Mouse (Mus musculus): ENCODE measurements around the gene Fstl1.

Gene Fstl1

GRCm38 (mm10) chr16:37776860-37777651 is at the start of gene Fstl1:
TSS of gene Fstl1 (plus strand) at chr16:37776873.
- no peak for DNase-seq (ENCODE audit: low read depth, low spot score)

GRCm38 (mm10) chr16:37728674-37729073 is 48.0 kb upstream of the Fstl1 start:
- DNase-seq (ENCODE audit: low read depth, low spot score), result no peak

DNA sequence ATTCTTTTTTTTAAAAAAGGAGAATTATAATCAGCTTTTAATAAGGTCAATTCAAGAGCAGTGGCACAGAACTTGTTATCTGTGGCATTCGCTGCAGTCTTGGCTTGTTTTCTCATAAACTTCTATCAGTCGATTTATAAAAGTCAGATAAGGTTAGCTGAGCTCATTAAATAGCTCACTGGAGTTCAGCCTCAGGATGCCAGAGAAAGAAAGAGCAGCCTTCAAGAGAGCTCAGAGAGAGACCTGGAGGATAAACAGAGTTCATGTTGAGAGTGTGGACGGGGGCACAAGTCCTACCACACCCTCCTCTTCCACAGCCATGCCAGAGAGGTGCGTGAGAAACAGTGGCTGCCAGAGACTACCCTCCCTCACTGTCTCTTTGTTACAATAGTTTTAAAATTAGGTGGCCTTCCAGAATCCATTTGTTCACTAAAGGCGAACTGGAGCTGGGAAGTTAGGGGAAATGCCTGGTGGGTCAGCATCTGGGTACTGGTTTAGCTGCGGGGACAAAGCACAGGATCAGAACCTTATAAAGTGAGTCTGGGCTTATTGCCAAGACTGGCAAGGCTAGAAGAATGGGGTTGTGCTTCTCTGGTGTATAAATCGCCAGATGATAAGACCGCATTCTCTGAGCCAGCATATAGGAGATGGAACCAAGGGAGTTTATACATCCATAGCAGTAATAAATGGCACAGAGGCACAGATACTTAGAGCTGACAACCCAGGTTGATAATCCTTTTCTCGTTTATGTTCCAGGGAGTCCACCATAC is 47.1 kb upstream of the Fstl1 start:
- DNase-seq (ENCODE audit: low read depth, low spot score), result no peak

- no peak for DNase-seq (ENCODE audit: low read depth, low spot score)
Observed at GRCm38 (mm10) chr16:37730293-37730835, 46.3 kb upstream of the Fstl1 start.

DNA sequence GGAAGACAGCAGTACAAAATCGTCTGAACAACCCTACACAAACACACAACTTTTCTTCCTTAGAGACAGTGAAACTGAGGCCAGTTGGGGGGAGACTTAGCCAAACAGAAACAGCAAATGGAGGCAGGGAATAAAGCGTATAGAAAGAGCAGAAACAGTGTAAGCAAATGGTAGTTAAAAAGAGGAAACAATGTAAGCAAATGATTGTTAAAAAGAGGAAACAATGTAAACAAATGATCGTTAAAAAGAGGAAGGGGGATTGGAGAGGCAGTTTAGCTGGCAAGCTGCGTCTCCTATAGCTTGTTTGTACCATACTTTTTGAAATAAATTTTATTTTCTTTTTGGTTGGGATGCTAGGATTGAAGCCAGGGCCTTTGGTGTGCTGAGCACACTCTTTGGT is 45.2 kb upstream of the Fstl1 start:
- peak; percentile 54 for DNase-seq (ENCODE audit: low read depth, low spot score)

DNA sequence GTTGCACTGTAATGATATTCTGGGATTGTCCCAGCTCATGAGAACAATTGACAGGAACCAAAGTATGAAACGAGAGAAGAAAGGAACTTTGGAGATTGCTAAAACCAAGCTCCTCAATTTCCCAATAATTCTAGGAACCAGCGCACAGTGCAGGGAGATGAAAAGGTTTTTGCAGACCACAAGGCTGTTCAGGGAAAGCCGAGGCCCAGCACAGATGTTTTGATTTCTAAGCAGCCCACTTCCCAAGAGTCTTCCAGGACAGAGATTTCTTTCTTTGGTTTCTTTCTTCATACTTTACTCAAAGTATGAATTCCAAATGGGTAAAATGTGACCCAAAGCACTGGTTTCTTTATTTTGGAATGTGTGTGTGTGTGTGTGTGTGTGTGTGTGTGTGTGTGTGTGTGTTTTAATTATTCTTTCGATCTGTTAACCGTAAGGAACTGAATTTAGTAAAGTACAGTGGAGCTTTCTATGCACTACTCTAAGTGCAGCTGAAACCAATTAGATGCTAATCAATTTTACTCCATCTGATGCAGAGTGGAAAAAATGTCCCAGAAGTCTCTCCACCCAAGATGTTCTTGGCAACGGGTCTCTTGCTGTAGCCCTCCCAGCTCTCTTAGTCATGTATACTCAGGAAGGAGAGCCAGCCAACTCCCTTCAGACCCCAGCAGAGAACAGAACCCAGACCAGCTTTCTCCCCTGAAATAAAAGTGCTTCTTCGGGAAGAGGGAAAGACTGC is 44.5 kb upstream of the Fstl1 start:
- DNase-seq (ENCODE audit: low read depth, low spot score), result no peak

GRCm38 (mm10) chr16:37740076-37740475 is 36.6 kb upstream of the Fstl1 start:
- no peak for DNase-seq (ENCODE audit: low read depth, low spot score)

DNA sequence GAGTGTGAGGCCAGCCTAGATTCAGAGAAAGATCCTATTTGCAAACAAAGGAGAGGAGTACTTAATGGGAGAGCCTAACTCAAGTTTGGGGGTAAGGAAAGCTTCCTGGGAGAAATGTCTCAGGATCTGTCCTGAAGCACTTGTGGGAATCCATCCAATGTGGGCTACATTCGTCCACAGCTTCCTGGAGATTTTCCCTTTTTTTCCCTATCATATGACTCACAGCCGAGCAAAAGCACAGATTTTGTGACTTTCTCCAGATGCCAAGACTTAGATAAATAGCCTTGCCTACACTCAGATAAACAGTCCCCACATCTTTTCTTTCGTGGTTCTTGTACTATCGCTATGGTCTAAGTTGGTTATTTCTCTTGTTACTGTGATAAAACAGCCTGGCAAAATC is 34.4 kb upstream of the Fstl1 start:
- DNase-seq (ENCODE audit: low read depth, low spot score), result no peak

DNA sequence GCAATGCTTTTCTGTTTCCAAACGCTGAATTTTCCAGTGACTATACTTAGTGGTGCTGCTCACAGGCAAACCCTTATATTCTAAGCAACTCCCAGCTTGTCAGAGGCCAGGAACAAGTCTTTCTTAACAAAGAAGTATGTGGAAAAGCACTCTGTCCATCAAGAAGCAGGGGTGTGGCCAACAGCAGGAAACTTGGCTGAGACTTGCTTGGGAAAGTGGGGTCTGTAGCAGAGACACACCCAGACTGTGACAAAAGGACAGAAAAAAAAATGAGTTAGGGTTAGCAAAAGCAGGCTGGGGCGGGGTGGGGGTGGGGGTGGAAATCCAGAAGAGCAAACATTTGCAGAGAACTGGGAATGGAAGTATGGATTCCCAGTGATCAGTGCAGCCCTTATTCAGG is 23.8 kb upstream of the Fstl1 start:
- DNase-seq (ENCODE audit: low read depth, low spot score), result no peak

- DNase-seq (ENCODE audit: low read depth, low spot score), result peak; percentile 23
Observed at GRCm38 (mm10) chr16:37753809-37754208, 22.9 kb upstream of the Fstl1 start.

- DNase-seq (ENCODE audit: low read depth, low spot score), result no peak
Observed at GRCm38 (mm10) chr16:37754483-37754882, 22.2 kb upstream of the Fstl1 start.

DNA sequence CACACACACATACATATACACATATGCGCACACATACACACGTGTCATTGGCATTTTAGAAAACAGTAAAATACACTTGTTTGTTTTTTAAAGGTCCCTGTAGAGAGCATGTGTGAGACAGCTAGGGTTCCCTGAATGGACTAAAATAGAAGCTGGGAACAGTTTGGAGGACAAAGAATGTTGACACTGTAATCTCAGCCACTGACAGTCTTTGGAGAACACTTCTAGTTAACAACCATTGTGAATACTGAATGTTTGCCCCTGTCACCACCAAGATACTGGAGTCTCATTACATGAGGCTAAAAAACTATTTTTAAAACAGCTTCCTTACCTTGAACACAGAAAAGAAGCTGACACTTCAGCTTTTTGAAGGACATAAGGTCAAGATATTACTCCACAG is 19.4 kb upstream of the Fstl1 start:
- DNase-seq (ENCODE audit: low read depth, low spot score), result no peak

DNA sequence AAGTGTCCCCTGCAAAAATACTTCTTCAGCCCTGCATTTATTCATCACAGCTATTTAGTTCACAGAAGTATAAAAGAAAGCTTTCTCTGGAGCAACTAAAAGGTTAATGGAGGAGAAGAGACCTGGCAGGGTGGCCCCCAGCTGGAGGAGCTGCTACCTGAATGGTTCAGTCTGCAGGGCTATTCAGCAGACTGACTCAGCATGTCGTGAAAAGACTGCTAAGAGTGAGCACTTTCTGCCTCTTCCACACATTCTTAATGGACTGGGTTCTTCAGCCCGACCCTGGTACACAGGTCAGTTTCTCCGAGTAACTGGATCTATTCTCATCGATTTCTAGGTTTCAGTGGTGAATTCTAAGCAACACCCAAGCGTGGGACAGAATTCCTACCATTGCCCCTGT is 12.9 kb upstream of the Fstl1 start:
- DNase-seq (ENCODE audit: low read depth, low spot score), result no peak

- DNase-seq (ENCODE audit: low read depth, low spot score), result no peak
Observed at GRCm38 (mm10) chr16:37776166-37776859, 360 bp upstream of the Fstl1 start.

- no peak for DNase-seq (ENCODE audit: low read depth, low spot score)
Observed at GRCm38 (mm10) chr16:37777796-37778475, 1.3 kb downstream of the Fstl1 start.

DNA sequence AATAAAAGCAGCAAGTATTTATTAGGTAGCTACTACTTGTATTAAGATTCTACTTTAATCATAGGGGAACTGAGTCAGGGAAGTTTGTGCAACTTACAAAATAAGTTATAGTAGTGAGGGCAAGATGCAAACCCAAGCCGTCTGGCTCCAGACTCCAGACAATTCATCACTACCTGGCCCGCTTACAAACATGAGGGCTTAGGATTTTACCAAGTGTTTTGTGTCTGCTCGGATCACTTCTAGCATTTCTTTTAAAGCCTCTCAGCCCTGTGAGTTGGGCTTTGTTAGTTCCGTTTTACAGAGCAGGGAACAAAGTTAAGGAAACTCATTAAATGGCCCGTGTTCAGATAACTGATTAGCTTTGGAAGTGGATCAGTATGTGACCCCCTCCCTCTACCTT is 1.9 kb downstream of the Fstl1 start:
- DNase-seq (ENCODE audit: low read depth, low spot score), result no peak

- DNase-seq (ENCODE audit: low read depth, low spot score), result no peak
Observed at GRCm38 (mm10) chr16:37779651-37780280, 3.1 kb downstream of the Fstl1 start.

- no peak for DNase-seq (ENCODE audit: low read depth, low spot score)
Observed at GRCm38 (mm10) chr16:37780386-37780785, 3.7 kb downstream of the Fstl1 start.

- DNase-seq (ENCODE audit: low read depth, low spot score), result peak; percentile 11
Observed at GRCm38 (mm10) chr16:37780911-37781310, 4.2 kb downstream of the Fstl1 start.

DNA sequence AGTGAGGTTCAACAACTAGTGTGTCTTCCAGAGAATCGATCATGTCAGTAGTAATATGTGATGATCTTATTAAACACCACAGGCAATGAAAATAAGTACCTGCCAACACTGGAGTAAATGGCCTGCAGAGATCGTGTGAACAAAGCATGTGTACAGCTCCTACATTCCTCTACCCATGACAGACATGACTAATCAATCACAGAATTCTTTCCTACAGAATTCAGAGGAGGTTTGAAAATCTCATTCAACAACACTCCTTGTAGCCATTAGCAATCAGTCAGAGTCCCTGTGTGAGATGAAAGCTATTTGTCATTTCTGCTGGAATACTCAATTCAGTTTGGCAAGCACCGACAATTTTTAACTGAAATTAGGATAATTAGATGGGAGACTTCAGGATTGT is 7.9 kb downstream of the Fstl1 start:
- DNase-seq (ENCODE audit: low read depth, low spot score), result no peak

Measured in A20 (cell line).